Mouse (Mus musculus): ENCODE data around the gene Krt84. TPM values are rescaled to one million over a fixed set of nuclear protein-coding genes. Genes with fewer than 3 reads are reported as not detected.

The Krt84 gene
- polyA plus RNA-seq (2014; fragmentation: Nextera tagmentation; extraction: Ambion mirVana): not detected in 2 replicates

DNA sequence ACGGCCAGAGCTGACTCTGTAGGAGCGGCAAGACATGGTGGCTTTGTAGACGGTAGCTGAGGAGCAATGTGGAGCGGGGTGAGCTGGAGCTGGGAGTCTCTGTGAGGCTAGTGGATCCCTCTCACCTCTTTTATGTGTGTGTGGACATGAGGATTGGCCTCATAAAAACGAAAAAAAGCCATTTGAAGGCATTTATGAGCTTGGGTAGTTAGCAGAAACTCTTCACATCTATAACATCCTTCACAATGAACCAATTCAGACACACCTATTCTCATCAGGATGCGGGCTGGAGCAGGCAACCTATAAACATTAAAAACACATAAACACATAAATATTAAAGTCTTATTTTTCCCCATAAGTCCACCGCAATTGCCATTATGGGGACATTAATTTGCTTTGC lies at the start of gene Krt84:
Krt84 (minus strand) TSS at position 101 of the 400 bp plus-strand sequence.
- 90% methylated on average over 7 of the region's 7 CpGs for WGBS
- Histone ChIP-seq H3K36me3 (ENCODE audit: control insufficient read depth, insufficient read depth, low read length) (no peaks in the 10 kb centered on the region), H3K9me3 (ENCODE audit: control insufficient read depth, low read length) (no peaks in the 10 kb centered on the region), H3K4me2 (ENCODE audit: low read length) (no peak within 1 kb of the TSS), H3K27me3 (ENCODE audit: control insufficient read depth, insufficient read depth, low read length) (no peaks in the 10 kb centered on the region), H3K9ac (replicated peaks; ENCODE audit: low read length) (no peak within 1 kb of the TSS), H3K4me3 (replicated peaks; ENCODE audit: low read depth, low read length) (no peak within 1 kb of the TSS), H3K4me1 (ENCODE audit: control insufficient read depth, insufficient read depth, low read length) (no peaks in the 10 kb centered on the region), H3K27ac (replicated peaks; ENCODE audit: low read depth, low read length) (no peak within 1 kb of the TSS)
- DNase-seq: no peak
- ATAC-seq (ENCODE audit: low FRiP score, low TSS enrichment): no peak

DNA sequence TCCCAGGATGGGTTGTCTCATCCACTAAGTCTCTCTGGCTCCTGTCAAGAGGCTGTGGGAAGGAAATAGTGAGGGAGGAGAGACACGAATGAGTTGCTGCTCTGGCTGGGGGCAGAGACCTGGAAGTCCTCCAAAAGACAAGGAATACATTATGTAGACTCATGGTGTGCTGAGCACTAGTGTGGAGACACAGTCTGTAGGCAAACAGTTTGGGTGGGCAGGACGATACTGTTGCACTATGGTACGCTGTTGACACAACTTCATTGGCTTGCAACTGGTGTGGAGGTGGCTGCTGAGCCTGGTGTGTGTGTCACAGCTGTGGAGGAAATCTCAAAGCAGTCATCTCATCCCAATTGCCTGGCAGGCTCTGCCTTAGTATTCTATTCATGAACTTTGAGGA lies 49.1 kb upstream of the Krt84 start:
- no peaks in the 10 kb centered on the region for H3K9me3 ChIP-seq (ENCODE audit: control insufficient read depth, low read length)
- no peak overlapping the region for H3K4me2 ChIP-seq (ENCODE audit: low read length)
- no peaks in the 10 kb centered on the region for H3K36me3 ChIP-seq (ENCODE audit: control insufficient read depth, insufficient read depth, low read length)
- ATAC-seq (ENCODE audit: low FRiP score, low TSS enrichment) (no peak), DNase-seq (no peak)
- 81% methylated on average over 3 of the region's 3 CpGs for WGBS
- no peak overlapping the region for H3K27ac ChIP-seq (replicated peaks; ENCODE audit: low read depth, low read length)
- no peak overlapping the region for H3K4me3 ChIP-seq (replicated peaks; ENCODE audit: low read depth, low read length)
- H3K4me1 ChIP-seq (ENCODE audit: control insufficient read depth, insufficient read depth, low read length): no peaks in the 10 kb centered on the region
- no peak overlapping the region for H3K9ac ChIP-seq (replicated peaks; ENCODE audit: low read length)
- no peaks in the 10 kb centered on the region for H3K27me3 ChIP-seq (ENCODE audit: control insufficient read depth, insufficient read depth, low read length)

DNA sequence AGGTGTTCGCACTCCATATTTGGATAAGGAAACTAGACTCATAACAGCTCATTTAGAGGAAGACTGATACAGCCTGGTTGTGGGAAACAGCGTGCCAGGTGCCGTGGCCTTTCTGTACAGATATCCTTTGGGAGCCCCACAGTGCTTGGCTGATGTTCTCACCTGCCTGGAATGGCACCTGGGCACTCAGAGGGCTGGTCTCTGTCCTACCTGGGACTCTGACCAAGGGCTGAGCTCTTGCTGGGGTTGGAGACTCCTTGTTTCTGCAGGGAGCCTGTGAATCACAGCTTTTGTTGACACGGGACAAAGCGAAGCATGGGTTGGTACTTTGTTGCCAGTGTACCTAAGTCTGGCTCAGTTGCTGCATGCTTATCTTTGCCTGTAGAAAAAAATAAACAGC lies 42.9 kb upstream of the Krt84 start:
- Histone ChIP-seq H3K27me3 (ENCODE audit: control insufficient read depth, insufficient read depth, low read length) (no peaks in the 10 kb centered on the region), H3K36me3 (ENCODE audit: control insufficient read depth, insufficient read depth, low read length) (no peaks in the 10 kb centered on the region), H3K9me3 (ENCODE audit: control insufficient read depth, low read length) (no peaks in the 10 kb centered on the region), H3K4me2 (ENCODE audit: low read length) (no peak overlapping the region), H3K4me1 (ENCODE audit: control insufficient read depth, insufficient read depth, low read length) (no peaks in the 10 kb centered on the region), H3K27ac (replicated peaks; ENCODE audit: low read depth, low read length) (no peak overlapping the region), H3K4me3 (replicated peaks; ENCODE audit: low read depth, low read length) (no peak overlapping the region), H3K9ac (replicated peaks; ENCODE audit: low read length) (no peak overlapping the region)
- ATAC-seq (ENCODE audit: low FRiP score, low TSS enrichment) (no peak), DNase-seq (no peak)
- WGBS: 88% methylated on average over 5 of the region's 5 CpGs

DNA sequence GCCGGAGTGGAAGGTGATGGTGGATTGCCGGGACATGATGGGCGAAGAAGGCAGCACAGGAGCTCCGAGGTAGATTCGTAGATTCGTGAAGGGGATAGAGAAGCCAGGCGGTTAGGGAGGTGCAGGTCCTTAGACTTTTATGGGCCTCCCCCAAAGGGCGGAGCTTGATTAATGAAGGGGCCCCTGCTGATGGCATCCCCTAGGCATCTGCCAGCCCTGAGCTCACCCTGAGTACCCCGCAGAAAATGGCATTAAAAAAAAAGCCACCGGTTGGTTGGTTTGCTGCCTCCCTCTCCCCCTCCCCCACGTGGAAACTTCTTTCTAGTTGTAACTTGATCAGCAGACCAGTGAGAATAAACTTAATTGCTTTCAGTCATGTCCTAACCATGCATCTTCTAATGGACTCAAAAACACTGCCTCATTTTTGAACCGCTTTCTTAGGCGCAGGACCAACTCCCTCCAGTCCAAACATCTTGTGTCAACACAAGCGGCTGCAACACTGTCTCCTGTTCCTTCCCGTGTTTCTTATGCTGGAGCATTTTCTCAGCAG lies 41.3 kb upstream of the Krt84 start, which contains the start of gene Krt75:
Krt75 (minus strand) TSS at position 109 of the 550 bp plus-strand sequence.
- H3K27me3 ChIP-seq (ENCODE audit: control insufficient read depth, insufficient read depth, low read length): no peaks in the 10 kb centered on the region
- H3K4me1 ChIP-seq (ENCODE audit: control insufficient read depth, insufficient read depth, low read length): no peaks in the 10 kb centered on the region
- H3K4me2 ChIP-seq (ENCODE audit: low read length): no peak within 1 kb of the TSS
- H3K9ac ChIP-seq (replicated peaks; ENCODE audit: low read length): no peak within 1 kb of the TSS
- WGBS: 78% methylated on average over 15 of the region's 15 CpGs
- DNase-seq (no peak), ATAC-seq (ENCODE audit: low FRiP score, low TSS enrichment) (no peak)
- H3K4me3 ChIP-seq (replicated peaks; ENCODE audit: low read depth, low read length): no peak within 1 kb of the TSS
- no peaks in the 10 kb centered on the region for H3K36me3 ChIP-seq (ENCODE audit: control insufficient read depth, insufficient read depth, low read length)
- no peak within 1 kb of the TSS for H3K27ac ChIP-seq (replicated peaks; ENCODE audit: low read depth, low read length)
- H3K9me3 ChIP-seq (ENCODE audit: control insufficient read depth, low read length): no peaks in the 10 kb centered on the region

DNA sequence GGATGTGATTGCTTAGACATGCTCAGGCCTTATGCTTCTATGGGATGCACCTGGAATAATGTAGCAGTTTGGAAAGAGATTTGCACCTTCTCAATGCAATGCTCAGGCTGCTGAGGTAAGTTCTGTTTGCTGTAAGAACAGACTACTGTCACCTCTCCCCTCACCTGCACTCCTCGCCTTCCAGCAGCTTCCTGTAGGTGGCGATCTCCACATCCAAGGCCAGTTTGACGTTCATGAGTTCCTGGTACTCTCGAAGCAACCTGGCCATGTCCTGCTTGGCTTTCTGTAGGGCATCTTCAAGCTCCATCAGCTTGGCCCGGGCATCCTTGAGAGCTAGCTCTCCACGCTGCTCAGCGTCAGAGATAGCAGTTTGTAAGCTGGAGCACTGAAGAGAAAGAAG lies 35.2 kb upstream of the Krt84 start:
- H3K36me3 ChIP-seq (ENCODE audit: control insufficient read depth, insufficient read depth, low read length): no peaks in the 10 kb centered on the region
- no peaks in the 10 kb centered on the region for H3K9me3 ChIP-seq (ENCODE audit: control insufficient read depth, low read length)
- no peak overlapping the region for H3K4me2 ChIP-seq (ENCODE audit: low read length)
- WGBS: 54% methylated on average over 7 of the region's 7 CpGs
- ATAC-seq (ENCODE audit: low FRiP score, low TSS enrichment) (no peak), DNase-seq (no peak)
- H3K27me3 ChIP-seq (ENCODE audit: control insufficient read depth, insufficient read depth, low read length): no peaks in the 10 kb centered on the region
- no peak overlapping the region for H3K9ac ChIP-seq (replicated peaks; ENCODE audit: low read length)
- no peaks in the 10 kb centered on the region for H3K4me1 ChIP-seq (ENCODE audit: control insufficient read depth, insufficient read depth, low read length)
- no peak overlapping the region for H3K4me3 ChIP-seq (replicated peaks; ENCODE audit: low read depth, low read length)
- no peak overlapping the region for H3K27ac ChIP-seq (replicated peaks; ENCODE audit: low read depth, low read length)

DNA sequence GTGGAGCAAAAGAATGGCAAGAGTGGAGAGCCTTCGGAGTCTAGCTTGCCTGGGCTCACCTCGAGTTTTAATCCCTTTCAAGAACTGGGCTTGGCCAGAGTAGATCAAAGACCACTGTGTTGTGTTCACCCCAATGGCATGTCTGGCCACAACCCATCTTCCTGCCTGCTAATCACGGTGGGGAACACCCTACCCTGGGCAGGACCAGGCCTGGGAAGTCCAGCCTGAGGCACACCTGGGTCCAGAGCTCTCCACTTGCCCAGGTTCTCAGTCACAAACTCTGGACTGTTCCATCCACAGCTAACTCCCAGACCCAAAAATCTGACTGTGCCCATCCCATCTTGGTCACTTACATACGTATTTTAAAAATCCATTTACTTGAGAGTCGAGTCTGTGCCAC lies 30.2 kb upstream of the Krt84 start, which contains the start of gene Krt90:
Krt90 (minus strand) TSS at position 101 of the 400 bp plus-strand sequence.
- Histone ChIP-seq H3K4me1 (ENCODE audit: control insufficient read depth, insufficient read depth, low read length) (no peaks in the 10 kb centered on the region), H3K36me3 (ENCODE audit: control insufficient read depth, insufficient read depth, low read length) (no peaks in the 10 kb centered on the region), H3K9me3 (ENCODE audit: control insufficient read depth, low read length) (no peaks in the 10 kb centered on the region), H3K27me3 (ENCODE audit: control insufficient read depth, insufficient read depth, low read length) (no peaks in the 10 kb centered on the region), H3K4me2 (ENCODE audit: low read length) (no peak within 1 kb of the TSS), H3K27ac (replicated peaks; ENCODE audit: low read depth, low read length) (no peak within 1 kb of the TSS), H3K4me3 (replicated peaks; ENCODE audit: low read depth, low read length) (no peak within 1 kb of the TSS), H3K9ac (replicated peaks; ENCODE audit: low read length) (no peak within 1 kb of the TSS)
- ATAC-seq (ENCODE audit: low FRiP score, low TSS enrichment) (no peak), DNase-seq (no peak)
- WGBS: 67% methylated on average over 5 of the region's 5 CpGs

DNA sequence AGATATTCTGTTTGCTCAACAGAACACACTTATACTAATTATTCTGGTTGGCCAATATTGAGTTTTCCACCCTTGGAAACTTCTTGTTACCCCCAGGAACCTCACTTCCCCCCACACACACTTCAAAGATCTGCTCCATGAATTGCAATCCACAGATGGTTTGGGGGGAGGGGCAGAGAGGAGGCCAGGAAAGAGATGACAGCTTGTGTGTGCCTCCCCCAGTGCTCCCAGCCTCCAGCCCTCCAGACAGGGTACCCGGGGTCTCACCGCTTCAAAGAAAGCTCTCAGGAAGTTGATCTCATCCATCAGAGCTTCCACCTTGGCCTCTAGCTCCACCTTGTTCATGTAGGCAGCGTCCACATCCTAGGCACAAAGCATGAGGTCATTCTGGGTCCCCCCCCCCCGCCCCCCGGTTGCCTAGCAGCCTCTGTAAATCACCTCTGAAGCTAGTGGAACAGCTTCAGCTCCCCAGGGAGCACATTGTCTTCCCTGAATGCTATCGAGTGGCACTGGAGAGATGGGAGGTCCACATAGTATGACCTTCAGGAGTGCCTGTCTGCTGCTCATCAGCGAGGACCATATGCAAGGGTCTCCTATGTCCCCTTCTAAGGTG lies 25.5 kb upstream of the Krt84 start:
- H3K9ac ChIP-seq (replicated peaks; ENCODE audit: low read length): no peak overlapping the region
- no peaks in the 10 kb centered on the region for H3K9me3 ChIP-seq (ENCODE audit: control insufficient read depth, low read length)
- no peak overlapping the region for H3K4me2 ChIP-seq (ENCODE audit: low read length)
- no peak for DNase-seq
- 6% methylated on average over 7 of the region's 7 CpGs for WGBS
- H3K36me3 ChIP-seq (ENCODE audit: control insufficient read depth, insufficient read depth, low read length): no peaks in the 10 kb centered on the region
- H3K27me3 ChIP-seq (ENCODE audit: control insufficient read depth, insufficient read depth, low read length): no peaks in the 10 kb centered on the region
- no peak overlapping the region for H3K4me3 ChIP-seq (replicated peaks; ENCODE audit: low read depth, low read length)
- ATAC-seq (ENCODE audit: low FRiP score, low TSS enrichment): no peak
- H3K4me1 ChIP-seq (ENCODE audit: control insufficient read depth, insufficient read depth, low read length): no peaks in the 10 kb centered on the region; the same call in 1 of the 2 replicates
- H3K27ac ChIP-seq (replicated peaks; ENCODE audit: low read depth, low read length): no peak overlapping the region

DNA sequence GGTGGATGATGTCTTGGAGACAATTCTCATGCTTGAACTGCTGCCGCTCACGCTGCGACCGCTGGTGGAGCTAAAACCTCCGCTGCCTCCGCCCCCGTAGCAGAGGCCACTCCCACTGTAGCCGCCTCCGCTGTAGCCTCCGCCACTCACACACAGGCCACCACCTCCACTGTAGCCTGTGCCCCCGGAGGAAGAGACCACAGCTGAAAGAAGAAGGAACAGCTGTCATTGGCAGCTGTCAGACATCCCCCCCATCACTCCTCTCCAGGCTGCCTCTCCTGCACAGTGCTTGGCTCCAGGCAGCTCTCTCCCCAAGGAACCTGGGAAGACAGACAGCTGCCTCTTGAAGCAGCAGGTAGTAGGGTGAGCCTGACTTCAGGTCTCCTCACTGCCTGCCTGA lies 20.5 kb upstream of the Krt84 start:
- WGBS: under 1% methylated on average over 11 of the region's 11 CpGs
- peak; percentile 72 for DNase-seq
- no peaks in the 10 kb centered on the region for H3K9me3 ChIP-seq (ENCODE audit: control insufficient read depth, low read length)
- no peak overlapping the region for H3K9ac ChIP-seq (replicated peaks; ENCODE audit: low read length)
- no peaks in the 10 kb centered on the region for H3K36me3 ChIP-seq (ENCODE audit: control insufficient read depth, insufficient read depth, low read length)
- H3K27me3 ChIP-seq (ENCODE audit: control insufficient read depth, insufficient read depth, low read length): no peaks in the 10 kb centered on the region; the same call in 1 of the 2 replicates
- H3K4me3 ChIP-seq (replicated peaks; ENCODE audit: low read depth, low read length): no peak overlapping the region
- peak overlapping the region; percentile 26 for H3K4me2 ChIP-seq (ENCODE audit: low read length)
- H3K27ac ChIP-seq (replicated peaks; ENCODE audit: low read depth, low read length): no peak overlapping the region
- ATAC-seq (ENCODE audit: low FRiP score, low TSS enrichment): 0 out of 2 replicates have a peak, but pooled peaks have one; percentile 40
- no peaks in the 10 kb centered on the region; the same call in 1 of the 2 replicates for H3K4me1 ChIP-seq (ENCODE audit: control insufficient read depth, insufficient read depth, low read length)

DNA sequence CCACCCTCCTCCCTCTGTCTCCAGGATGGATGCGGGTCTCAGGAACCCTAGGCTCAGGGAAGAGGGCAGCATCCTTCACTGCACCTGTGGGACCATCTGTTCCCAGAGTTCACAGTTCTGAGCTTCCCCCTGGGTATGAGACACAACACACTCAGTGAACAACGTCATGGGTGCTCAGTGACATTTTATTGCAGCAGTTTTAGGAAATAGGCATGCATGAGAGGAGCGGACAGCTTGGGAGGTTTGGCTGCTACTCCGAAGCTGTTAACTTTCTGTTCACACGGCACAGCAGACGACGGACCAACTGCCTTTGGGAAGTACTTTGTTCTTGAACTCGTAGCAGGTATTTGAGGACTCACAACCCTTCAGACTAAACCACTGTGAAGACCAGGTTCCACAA lies 19.6 kb upstream of the Krt84 start:
- ATAC-seq (ENCODE audit: low FRiP score, low TSS enrichment): no peak
- no peak for DNase-seq
- Histone ChIP-seq H3K9me3 (ENCODE audit: control insufficient read depth, low read length) (no peaks in the 10 kb centered on the region), H3K4me1 (ENCODE audit: control insufficient read depth, insufficient read depth, low read length) (no peaks in the 10 kb centered on the region; the same call in 1 of the 2 replicates), H3K36me3 (ENCODE audit: control insufficient read depth, insufficient read depth, low read length) (no peaks in the 10 kb centered on the region), H3K27ac (replicated peaks; ENCODE audit: low read depth, low read length) (no peak overlapping the region), H3K9ac (replicated peaks; ENCODE audit: low read length) (no peak overlapping the region), H3K27me3 (ENCODE audit: control insufficient read depth, insufficient read depth, low read length) (no peaks in the 10 kb centered on the region; the same call in 1 of the 2 replicates), H3K4me2 (ENCODE audit: low read length) (no peak overlapping the region), H3K4me3 (replicated peaks; ENCODE audit: low read depth, low read length) (no peak overlapping the region)
- WGBS: 89% methylated on average over 8 of the region's 8 CpGs

All from midbrain, embryonic 14.5 days (tissue).